Mouse (Mus musculus) olfactory bulb, adult 2 months (tissue): ENCODE measurements around the gene Tmem132b. TPM values are rescaled to one million over a fixed set of nuclear protein-coding genes. Genes with fewer than 3 reads are reported as not detected.
"Not testable (repeated sequence)": the region's sequence is repeated elsewhere in the genome, so short reads cannot be mapped to it uniquely, and the experiment has no call there.

Source experiments
- H3K27ac ChIP-seq: fragments of 200-500 bp; 2 replicates; pipeline ENCODE4 v1.5.1; 2012; ENCODE audit warnings: low read depth, low read length; ENCODE audit not compliant: insufficient read depth
- H3K4me1 ChIP-seq: fragments of 200-500 bp; 2 replicates; pipeline ENCODE4 v1.6.1; 2012; ENCODE audit warnings: low read length; ENCODE audit not compliant: control insufficient read depth, insufficient read depth
- H3K4me3 ChIP-seq: fragments of 200-500 bp; 2 replicates; pipeline ENCODE4 v1.5.1; 2012; ENCODE audit warnings: mild to moderate bottlenecking, low read depth, low read length, moderate library complexity; ENCODE audit not compliant: insufficient read depth
- CTCF ChIP-seq: fragments of 200-500 bp; IDR thresholded peaks from 2 replicates; pipeline ENCODE4 v1.5.1; 2012; ENCODE audit warnings: low read depth, mild to moderate bottlenecking, low read length, moderate library complexity; ENCODE audit not compliant: insufficient read depth
- POLR2A ChIP-seq: fragments of 200-500 bp; IDR thresholded peaks from 2 replicates; pipeline ENCODE4 v1.6.1; 2012; ENCODE audit warnings: mild to moderate bottlenecking, low read depth, low read length, moderate library complexity; ENCODE audit not compliant: insufficient read depth
- WGBS: fragments of 180-500 bp; shearing (Covaris S2); methylation state at CpG from one replicate; pipeline ENCODE4 v1.1.7; 2018; 5-methylcytosine and 5-hydroxymethylcytosine counted together
- polyA plus RNA-seq: library from polyadenylated mRNA; stranded (reverse); fragments of >200 nt; gene quantifications from 2 replicates; pipeline ENCODE4 v1.2.4, GENCODE M21; 2012; ENCODE audit warnings: low replicate concordance; ENCODE audit not compliant: missing spikeins, insufficient read depth, insufficient read length

Gene Tmem132b
- not detected in 2 replicates for polyA plus RNA-seq

- Histone ChIP-seq H3K27ac (no peak within 1 kb of the TSS), H3K4me1 (peaks cover 34% of the 10 kb centered on the region), H3K4me3 (peak within 1 kb of the TSS; percentile 60)
- WGBS: 18% methylated on average over 25 of the region's 25 CpGs
- TF ChIP-seq CTCF: no peak
- TF ChIP-seq POLR2A: no peak
Measured at GRCm38 (mm10) chr5:125531634-125532033, at the start of gene Tmem132b. Gene Tmem132b (plus strand): TSS chr5:125531774.

- TF ChIP-seq CTCF (no peak), POLR2A (no peak)
- WGBS: 95% methylated on average over 7 of the region's 7 CpGs
- Histone ChIP-seq H3K4me1 (peaks cover 6% of the 10 kb centered on the region), H3K27ac (no peak overlapping the region), H3K4me3 (no peak overlapping the region)
Measured at GRCm38 (mm10) chr5:125482474-125482873, 49.1 kb upstream of the Tmem132b start.

- H3K4me3 ChIP-seq: no peak overlapping the region
- 87% methylated on average over 6 of the region's 6 CpGs for WGBS
- H3K4me1 ChIP-seq: peaks cover 5% of the 10 kb centered on the region
- TF ChIP-seq CTCF (no peak), POLR2A (no peak)
- no peak overlapping the region for H3K27ac ChIP-seq
Measured at GRCm38 (mm10) chr5:125483712-125484611, 47.6 kb upstream of the Tmem132b start.

- TF ChIP-seq POLR2A: no peak
- Histone ChIP-seq H3K4me3 (no peak overlapping the region), H3K27ac (no peak overlapping the region), H3K4me1 (peaks cover 5% of the 10 kb centered on the region)
- 95% methylated on average over 4 of the region's 4 CpGs for WGBS
Measured at GRCm38 (mm10) chr5:125485031-125485778, 46.4 kb upstream of the Tmem132b start.

DNA sequence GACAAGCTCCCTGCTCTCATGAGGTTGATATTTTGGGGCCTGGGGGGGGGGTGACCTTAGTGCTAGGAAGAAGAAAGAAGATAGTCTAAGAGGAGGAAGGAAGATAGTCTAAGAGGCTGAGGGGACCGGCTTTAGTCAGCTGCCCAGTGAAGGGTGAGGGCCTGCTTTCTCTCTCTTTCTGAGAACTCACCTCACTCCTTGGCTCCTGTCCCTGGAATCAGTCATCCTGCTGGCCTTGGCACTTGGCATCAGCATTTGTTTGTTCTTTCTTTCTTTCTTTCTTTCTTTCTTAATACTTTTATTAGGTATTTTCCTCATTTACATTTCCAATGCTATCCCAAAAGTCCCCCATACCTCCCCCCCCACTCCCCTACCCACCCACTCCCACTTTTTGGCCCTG is 45.5 kb upstream of the Tmem132b start:
- Histone ChIP-seq H3K4me1 (peaks cover 5% of the 10 kb centered on the region), H3K4me3 (no peak overlapping the region), H3K27ac (no peak overlapping the region)
- WGBS: 74% methylated on average over 1 of the region's 1 CpGs
- no peak for TF ChIP-seq POLR2A
- no peak for TF ChIP-seq CTCF

GRCm38 (mm10) chr5:125487375-125488115 is 44.0 kb upstream of the Tmem132b start:
- H3K4me3 ChIP-seq: no peak overlapping the region
- no peak for TF ChIP-seq CTCF
- TF ChIP-seq POLR2A: no peak
- no peak overlapping the region for H3K27ac ChIP-seq
- 74% methylated on average over 11 of the region's 11 CpGs for WGBS
- peaks cover 8% of the 10 kb centered on the region for H3K4me1 ChIP-seq

- H3K4me1 ChIP-seq: peaks cover 8% of the 10 kb centered on the region
- no peak overlapping the region for H3K27ac ChIP-seq
- no peak for TF ChIP-seq POLR2A
- WGBS: 80% methylated on average over 4 of the region's 4 CpGs
- no peak overlapping the region for H3K4me3 ChIP-seq
Measured at GRCm38 (mm10) chr5:125488116-125488455, 43.5 kb upstream of the Tmem132b start.

DNA sequence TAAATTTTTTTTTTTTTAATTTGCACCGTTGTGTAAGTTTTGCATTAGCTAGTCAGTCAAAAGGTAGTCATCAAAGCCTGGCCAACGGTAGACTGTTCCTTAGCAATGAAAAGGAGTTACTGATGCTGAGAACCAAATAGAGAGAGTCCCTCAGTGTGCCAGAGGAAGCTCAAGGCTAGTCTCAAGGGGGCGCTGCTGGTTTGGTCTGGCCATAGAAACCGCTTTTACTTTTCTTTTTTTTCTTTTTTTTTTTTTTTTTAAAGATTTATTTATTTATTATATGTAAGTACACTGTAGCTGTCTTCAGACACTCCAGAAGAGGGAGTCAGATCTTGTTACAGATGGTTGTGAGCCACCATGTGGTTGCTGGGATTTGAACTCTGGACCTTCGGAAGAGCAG is 42.6 kb upstream of the Tmem132b start:
- not testable (repeated sequence) for H3K27ac ChIP-seq
- WGBS: 84% methylated on average over 5 of the region's 5 CpGs

GRCm38 (mm10) chr5:125491107-125491506 is 40.5 kb upstream of the Tmem132b start:
- H3K4me1 ChIP-seq: peaks cover 3% of the 10 kb centered on the region; the same call in 1 of the 2 replicates
- H3K27ac ChIP-seq: no peak overlapping the region
- TF ChIP-seq POLR2A (no peak), CTCF (no peak)
- WGBS: 79% methylated on average over 10 of the region's 10 CpGs
- no peak overlapping the region for H3K4me3 ChIP-seq

More for the DNA sequence above, 42.6 kb upstream of the Tmem132b start:
- not testable (repeated sequence) for H3K4me1 ChIP-seq, H3K4me3 ChIP-seq
